Mouse (Mus musculus) cerebellum, postnatal 10 days (tissue): Measurements from ENCODE around the gene Kpna7.
"Not testable (repeated sequence)": the region's sequence is repeated elsewhere in the genome, so short reads cannot be mapped to it uniquely, and the experiment has no call there.

ENCODE experiments used
- DNase-seq, 2 experiments: peaks; one replicate each; pipeline ENCODE4 v3.0.0; 2021; ENCODE audit warnings: mixed read lengths in 2 of 2

Kpna7 gene

GRCm38 (mm10) chr5:145016761-145017160, 67.1 kb downstream of the Kpna7 start:
- not testable (repeated sequence) for DNase-seq

- DNase-seq: no peak
Measured at GRCm38 (mm10) chr5:145014278-145014677, 69.6 kb downstream of the Kpna7 start.

- DNase-seq: no peak
Measured at GRCm38 (mm10) chr5:145008878-145009659, 74.8 kb downstream of the Kpna7 start.

DNA sequence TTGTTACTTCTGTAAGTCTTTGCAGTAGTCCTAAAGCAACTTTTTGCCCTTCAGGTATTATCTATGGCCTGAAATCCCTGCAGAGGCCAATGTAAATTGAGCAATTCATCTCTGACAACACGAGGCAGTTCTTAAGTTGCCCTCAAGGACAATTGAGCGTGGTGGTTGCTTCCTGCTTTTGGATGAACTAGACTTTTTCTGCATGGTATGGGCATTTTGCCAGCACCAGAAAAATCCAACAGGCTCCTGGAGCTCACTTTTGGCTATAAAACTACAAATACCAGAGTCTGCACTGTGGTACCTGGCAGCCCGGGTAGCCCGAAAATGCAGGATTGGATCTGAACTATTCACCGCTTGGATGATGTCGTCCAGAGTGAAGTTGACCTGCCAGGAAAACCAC, 78.2 kb downstream of the Kpna7 start:
- DNase-seq: no peak

DNA sequence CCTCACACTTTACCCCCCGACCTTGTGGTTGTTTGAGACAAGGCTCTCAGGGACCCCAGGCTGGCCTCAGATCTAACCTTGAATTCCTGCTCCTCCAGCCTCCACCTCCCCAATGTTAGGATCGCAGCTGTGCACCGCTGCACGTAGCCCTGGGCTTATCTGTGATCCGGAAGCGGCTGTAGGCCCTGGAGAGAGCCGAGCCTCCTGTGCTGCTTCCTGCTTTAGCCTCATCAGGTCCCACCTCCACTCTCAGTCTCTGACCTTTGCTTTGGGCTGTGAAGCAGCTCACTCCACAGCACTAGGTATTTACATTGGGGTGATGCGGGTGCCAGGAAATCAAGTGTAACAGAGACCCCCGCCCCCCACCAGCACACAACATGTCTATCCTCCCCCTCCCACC, 79.3 kb downstream of the Kpna7 start:
- no peak for DNase-seq

DNA sequence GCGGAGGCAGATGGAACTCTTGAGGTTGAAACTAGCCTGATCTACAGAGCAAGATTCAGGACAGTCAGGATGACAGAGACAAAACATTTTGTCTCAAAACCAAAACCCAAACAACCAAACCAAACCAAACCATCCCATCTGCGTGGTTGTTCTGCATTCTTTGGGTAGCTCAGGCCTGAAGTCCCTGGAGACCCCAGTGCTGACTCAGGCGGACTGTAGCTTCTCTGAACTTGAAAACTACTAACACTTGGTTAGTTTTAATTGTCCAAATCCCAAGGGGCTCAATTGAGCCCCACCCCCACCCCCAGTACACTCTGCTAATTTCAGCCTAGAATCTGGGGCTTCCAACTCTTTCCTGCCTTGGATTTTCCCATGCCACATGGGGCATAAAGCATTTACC, 80.5 kb downstream of the Kpna7 start:
- no peak for DNase-seq

DNA sequence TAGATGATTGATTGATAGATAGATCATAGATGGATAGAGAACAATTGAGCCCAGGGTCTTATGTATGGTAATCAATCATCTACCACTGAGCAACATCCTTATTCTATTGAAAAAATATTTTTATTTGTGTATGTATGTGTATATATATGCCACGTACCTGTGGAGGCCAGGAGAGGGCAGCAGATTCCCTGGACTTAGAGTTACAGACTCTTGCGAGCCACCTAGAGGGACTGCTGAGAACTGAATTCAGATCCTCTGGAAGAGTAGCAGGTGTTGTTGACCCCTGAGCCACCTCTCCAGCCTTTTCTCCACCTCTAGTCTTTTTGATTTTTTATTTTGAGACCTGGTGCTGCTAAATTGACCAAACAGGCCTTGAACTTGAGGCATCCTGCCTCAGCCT, 85.3 kb downstream of the Kpna7 start:
- DNase-seq: peak in 1 of 2 experiments; percentile 23

GRCm38 (mm10) chr5:144990481-144990880, 93.3 kb downstream of the Kpna7 start:
- no peak for DNase-seq

DNA sequence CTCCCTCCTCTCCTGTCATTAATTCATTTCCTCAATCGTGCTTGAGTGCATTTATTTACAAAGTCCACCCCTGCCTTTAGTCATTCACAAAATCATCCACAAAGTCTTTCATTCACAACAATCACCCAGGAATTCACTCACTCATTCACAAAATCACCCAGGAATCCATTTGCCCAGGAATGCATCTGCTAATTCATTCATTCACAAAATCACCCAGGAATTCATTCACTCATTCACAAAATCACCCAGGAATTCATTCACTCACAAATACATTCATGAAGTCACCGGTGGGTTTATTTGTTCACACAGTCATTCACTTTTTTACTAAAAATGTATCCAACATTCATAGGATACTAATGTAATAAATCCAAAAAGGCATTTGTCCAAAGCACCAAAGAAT, 93.8 kb downstream of the Kpna7 start:
- no peak for DNase-seq

DNA sequence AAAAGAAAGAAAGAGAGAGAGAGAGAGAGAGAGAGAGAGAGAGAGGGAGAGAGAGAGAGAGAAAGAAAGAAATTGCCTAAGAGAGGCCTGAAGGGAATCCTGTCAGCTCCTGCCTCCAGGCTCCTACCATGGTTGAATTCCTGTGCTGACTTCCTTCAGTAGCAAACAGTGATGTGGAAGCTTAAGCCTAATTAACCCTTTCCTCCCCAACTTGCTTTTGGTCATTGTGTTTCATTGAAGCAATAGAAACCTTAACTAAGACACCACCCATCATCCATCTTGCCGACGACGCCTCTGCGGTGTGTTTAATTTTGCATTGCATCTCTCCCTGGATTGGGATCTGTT, 94.8 kb downstream of the Kpna7 start:
- DNase-seq: no peak

GRCm38 (mm10) chr5:144988340-144989060, 95.3 kb downstream of the Kpna7 start:
- peak; percentile 71 to 79 for DNase-seq

DNA sequence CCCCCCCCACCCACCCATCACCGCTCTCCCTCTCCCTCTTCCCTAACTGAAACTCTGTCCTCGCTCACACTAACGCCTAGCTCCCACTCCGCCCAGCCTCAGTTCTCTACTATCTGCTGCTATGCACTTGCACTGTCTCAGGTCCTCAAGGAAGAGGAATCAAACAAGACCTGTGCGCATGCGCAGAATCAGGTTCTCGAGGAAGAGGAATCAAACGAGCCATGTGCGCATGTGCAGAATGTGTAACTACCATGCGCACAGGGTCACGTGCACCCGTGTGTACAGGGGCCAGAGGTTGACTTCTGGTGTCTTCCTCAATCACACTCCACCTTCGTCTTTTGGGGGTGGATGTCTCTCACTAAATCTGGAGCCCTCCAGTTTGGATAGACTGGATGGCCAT, 96.3 kb downstream of the Kpna7 start:
- DNase-seq: no peak

GRCm38 (mm10) chr5:144984839-144985238, 99.0 kb downstream of the Kpna7 start:
- no peak for DNase-seq

DNA sequence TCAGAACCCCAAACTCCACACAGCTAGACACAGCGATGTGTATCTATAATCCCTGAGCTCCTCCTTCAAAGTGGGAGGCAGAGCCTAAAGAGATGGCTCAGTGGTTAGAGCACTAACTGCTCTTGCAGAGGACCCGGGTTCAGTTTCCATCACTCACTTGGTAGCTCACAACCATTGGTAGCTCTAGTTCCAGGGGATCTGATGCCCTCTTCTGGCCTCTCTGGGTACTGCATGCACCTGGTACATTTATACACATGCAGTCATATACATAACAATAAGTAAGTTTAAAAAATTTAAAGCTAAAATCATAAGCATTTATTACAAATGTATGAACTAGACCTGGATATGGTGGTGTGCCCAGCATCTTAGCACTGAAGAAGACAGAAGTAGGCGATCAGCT, 100.6 kb downstream of the Kpna7 start:
- no peak for DNase-seq

GRCm38 (mm10) chr5:144979110-144979509, 104.7 kb downstream of the Kpna7 start:
- DNase-seq: no peak

DNA sequence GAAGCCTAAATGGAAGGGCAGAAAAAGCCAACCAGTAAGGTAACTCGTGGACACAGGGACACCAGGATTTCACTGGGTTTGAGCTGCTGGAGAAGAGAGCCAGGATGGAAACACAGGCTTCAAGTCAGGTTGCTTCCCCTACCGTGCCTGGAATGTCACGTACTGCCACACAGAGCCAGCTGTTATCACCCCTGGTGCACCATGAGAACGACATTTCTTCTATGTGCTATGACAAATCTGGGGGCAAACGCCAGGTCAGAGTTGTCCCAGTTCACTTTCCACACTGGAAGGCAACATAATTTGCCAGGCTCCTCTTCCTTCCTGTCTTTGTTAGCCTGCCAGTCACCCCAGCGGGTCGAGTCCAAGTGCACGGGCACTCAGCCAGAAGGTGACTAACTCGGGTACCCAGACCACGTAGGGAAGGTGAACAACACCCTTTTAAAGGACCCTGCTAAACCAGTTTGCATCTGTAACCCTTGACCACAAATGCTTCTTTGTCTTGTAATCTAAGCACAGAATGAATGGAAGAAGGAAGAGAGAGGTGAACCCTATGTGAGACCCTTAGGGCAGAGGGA, 105.2 kb downstream of the Kpna7 start:
- DNase-seq: peak in 1 of 2 experiments; percentile 52

GRCm38 (mm10) chr5:144971266-144971665, 112.6 kb downstream of the Kpna7 start:
- no peak for DNase-seq

- peak; percentile 93 to 95 for DNase-seq
Measured at GRCm38 (mm10) chr5:144965639-144966351, 118.0 kb downstream of the Kpna7 start, which contains the start of gene Smurf1. Smurf1 (minus strand) TSS chr5:144965847.

- DNase-seq: peak; percentile 90 to 92
Measured at GRCm38 (mm10) chr5:144964872-144965638, 118.8 kb downstream of the Kpna7 start.

GRCm38 (mm10) chr5:144964465-144964864, 119.4 kb downstream of the Kpna7 start:
- DNase-seq: no peak

- DNase-seq: peak; percentile 68 to 71
Measured at GRCm38 (mm10) chr5:144963817-144964261, 120.0 kb downstream of the Kpna7 start.

DNA sequence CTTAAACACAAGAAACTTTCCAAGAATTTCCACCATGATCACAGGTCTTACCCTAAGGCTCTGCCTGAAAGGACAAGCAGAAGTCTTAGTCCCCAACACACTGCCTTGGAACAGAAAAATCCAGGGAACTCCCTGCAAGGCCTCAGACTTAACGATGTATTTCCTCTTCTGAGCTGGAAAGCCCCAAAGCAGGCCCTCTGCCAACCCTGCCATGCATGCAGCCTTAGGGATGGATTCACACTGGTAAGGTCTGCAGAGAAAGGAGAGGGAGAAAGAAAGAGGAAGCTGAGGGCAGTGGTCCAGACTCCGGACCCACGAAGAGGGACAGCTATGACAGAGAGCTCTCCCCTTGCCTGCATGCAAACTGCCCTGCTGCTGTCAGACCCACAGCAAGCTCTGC, 120.4 kb downstream of the Kpna7 start:
- DNase-seq: peak; percentile 63 to 70
